Mouse (Mus musculus) embryo, embryonic 11 days (tissue): ENCODE measurements around the gene Slc35b3.

Experiments used
- DNase-seq: peaks from one replicate; pipeline ENCODE4 v3.0.0-alpha.2; 2015

Gene Slc35b3

DNA sequence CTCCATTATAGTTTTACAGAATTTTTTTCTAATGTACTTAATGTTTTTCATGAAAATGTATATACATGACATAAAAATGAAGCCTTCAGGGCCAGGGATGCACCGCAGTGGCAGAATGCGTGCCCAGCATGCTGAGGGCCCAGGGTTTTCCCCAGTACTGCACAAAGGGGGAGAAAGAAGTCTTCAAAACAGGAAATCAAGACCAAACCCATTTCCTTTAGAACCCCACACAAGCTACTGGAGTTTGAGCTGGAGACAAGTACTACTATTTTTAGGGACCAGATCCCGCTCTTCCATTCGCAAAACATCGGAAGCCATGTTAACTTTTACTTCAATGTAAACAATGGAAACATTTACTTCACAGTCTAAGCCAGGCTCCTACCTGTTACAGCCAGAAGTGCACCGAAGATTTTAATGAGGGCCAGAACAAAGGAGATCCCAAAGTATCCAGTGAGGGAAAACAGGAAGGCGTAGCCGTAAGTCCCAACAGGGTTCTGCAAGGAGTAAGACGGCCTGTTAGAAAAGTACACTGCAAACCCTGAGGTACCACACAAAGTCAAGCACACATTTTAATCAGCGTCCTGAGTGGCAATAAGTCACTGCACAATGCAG, 23.7 kb downstream of the Slc35b3 start:
- no peak for DNase-seq

DNA sequence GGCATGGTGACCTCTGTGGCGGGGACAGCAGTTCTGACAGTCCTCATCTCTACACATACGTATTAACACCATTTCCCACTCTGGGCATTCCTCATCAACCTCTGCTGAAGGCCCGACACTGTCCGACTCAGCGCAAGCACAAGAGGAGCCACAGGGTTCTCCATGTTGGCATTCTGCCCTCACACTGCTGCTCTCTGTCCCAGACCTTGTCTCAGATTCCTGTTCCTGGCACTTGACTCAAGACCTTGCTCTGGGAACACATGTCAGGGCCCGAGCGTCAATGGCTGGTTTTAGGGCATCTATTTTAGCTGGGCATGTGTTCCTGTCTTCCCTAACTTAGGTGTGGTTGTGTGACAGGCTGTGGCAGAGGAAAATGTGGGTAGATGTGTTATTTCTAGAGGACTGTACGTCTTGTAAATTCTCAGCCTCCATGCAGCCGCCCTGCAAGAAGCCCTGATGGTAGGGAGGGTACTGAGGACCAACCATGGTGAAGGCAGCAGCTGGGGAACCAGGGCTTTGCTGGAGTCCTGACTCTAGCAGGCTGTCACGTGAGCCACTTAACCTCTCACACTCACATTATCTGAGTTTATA, 24.7 kb downstream of the Slc35b3 start:
- DNase-seq: no peak

DNA sequence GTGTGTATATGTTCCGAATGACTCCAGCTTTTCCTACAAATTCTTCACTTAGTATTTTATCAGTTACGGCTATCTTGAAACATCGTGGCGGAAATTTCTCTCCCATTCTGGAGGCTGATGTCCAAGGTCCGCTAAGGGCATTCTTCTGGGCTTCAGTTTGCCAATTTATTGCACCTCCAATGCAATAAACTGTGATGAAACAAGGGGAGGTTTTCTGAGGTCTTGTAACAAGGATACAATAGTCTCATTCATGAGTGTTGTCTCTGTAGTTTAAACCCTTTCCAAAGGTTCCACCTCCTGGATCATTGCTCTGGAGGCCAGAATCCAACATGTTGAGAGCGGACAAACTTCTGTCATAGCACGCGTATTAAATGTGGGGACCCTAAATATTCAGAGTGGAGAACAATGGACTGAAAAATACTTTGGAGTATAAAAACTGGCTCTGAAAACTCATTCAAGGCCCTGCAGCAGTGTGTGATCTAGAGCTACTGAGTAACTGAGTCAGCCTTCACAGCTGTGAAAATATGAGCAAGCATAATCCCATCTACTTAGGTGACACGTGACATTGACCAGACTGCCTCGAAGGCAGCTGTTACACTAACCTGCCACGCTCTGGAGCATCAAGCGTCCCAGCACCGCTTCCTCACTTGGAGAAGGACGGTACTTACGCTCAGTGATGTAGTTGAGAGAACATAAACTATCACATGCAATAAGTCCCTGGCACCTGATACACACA, 30.7 kb downstream of the Slc35b3 start:
- DNase-seq: no peak

DNA sequence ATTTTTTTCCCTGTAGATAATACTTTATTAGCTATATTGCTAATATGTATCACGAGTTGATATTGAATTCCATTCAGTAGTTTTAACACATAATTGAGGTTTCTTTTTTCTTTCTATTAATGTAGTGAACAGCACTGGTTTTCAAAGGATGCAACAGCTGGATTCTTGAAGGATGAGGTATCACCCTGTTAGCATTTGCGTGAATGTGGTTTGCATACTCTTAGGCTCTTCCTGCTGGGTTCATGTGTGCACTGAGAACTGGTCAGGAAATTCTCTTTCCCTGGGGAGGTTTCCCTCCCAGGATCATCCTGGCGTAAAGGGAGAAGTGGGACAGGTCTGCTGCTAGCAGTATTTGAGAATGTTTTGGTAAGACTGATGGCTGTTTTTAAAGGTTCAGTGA, 38.0 kb downstream of the Slc35b3 start:
- no peak for DNase-seq

GRCm38 (mm10) chr13:38921306-38921705, 39.4 kb downstream of the Slc35b3 start:
- DNase-seq: no peak

DNA sequence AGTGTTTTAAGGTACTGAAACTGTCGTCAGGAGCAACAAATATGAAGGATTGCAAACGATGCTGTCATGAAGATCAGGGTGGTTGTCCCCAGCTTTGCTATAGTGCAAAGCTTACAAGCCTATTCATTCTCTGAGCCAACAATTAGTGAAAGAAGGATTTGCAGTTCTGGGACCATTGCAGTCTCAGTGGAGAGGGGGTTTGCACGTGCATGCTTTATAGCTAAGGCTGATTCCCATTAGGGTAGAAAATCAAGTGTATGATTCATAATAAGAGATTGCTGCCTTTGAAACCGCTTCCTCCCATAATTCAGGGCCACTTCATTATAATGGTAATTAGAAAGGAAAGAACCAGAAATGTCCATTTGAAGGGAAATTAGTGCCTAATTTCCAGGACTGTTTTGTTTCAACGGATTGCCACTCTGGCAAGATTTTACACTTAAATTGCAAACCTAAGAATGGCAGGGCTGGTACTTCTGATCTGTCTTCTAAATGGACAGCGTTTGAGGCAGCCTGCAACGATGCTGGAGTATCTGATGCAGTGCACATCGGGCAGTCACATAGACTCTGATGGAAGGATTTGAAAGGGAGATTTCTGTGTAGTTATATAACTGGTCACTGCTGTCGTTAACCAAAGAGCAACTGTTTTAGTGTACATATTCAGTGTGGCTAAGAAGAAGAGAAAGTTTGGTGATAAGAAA, 42.3 kb downstream of the Slc35b3 start:
- DNase-seq: no peak

- DNase-seq: no peak
These were observed 43.1 kb downstream of the Slc35b3 start for GRCm38 (mm10) chr13:38917556-38917955.

GRCm38 (mm10) chr13:38914771-38915170, 45.9 kb downstream of the Slc35b3 start:
- DNase-seq: no peak

GRCm38 (mm10) chr13:38892364-38892763, 68.3 kb downstream of the Slc35b3 start:
- DNase-seq: no peak
